In genomic region chr6:71823085-71823484, GRCm38 (mm10) we compare ENCODE assay signal across 8 mouse cellular contexts. TPM values are rescaled to one million over a fixed set of nuclear protein-coding genes. Genes with fewer than 3 reads are reported as not detected.
DNase-seq lines count a peak whose midpoint lies in the region; ATAC-seq and TF ChIP-seq lines count a peak whose summit lies in the region.

No protein-coding gene starts in this region.

- ATAC-seq in intestine, embryonic 14.5 days (replicated peaks; ENCODE audit: low FRiP score, low TSS enrichment, low read depth), result peak; percentile 45
- ATAC-seq in midbrain, embryonic 15.5 days (replicated peaks), result peak; percentile 38

- no peak for TF ChIP-seq POLR2A in cortical plate, adult 2 months (IDR thresholded peaks at IDR 0.05; ENCODE audit: extremely low read depth, insufficient read depth, low read length)

- H3K36me3 ChIP-seq in intestine, embryonic 14.5 days (ENCODE audit: control insufficient read depth, insufficient read depth, low read length), result peaks cover 9% of the 10 kb centered on the region
- no peaks in the 10 kb centered on the region for H3K36me3 ChIP-seq in midbrain, embryonic 15.5 days (replicated peaks)

- H3K4me3 ChIP-seq in cortical plate, adult 2 months (ENCODE audit: insufficient read depth, low read length), result peak overlapping the region; percentile 54
- peak overlapping the region; percentile 64 for H3K4me3 ChIP-seq in intestine, embryonic 14.5 days (ENCODE audit: low read depth, low read length)
- H3K4me3 ChIP-seq in midbrain, embryonic 15.5 days, result peak overlapping the region; percentile 72

- H3K27me3 ChIP-seq in intestine, embryonic 14.5 days (replicated peaks; ENCODE audit: control insufficient read depth, insufficient read depth, low read length), result no peaks in the 10 kb centered on the region
- H3K27me3 ChIP-seq in midbrain, embryonic 15.5 days (replicated peaks), result no peaks in the 10 kb centered on the region

- peaks cover 1% of the 10 kb centered on the region; the same call in 1 of the 2 replicates for H3K4me1 ChIP-seq in cortical plate, adult 2 months (ENCODE audit: control insufficient read depth, insufficient read depth, low read length)
- peaks cover 6% of the 10 kb centered on the region; the same call in 1 of the 2 replicates for H3K4me1 ChIP-seq in intestine, embryonic 14.5 days (replicated peaks; ENCODE audit: control insufficient read depth, insufficient read depth, low read length)
- H3K4me1 ChIP-seq in midbrain, embryonic 15.5 days, result peaks cover 17% of the 10 kb centered on the region

- peak; percentile 23 for DNase-seq in kidney, adult 9 months
- DNase-seq in kidney, postnatal 10 days, result no peak
- DNase-seq in intestine, embryonic 14.5 days (ENCODE audit: low spot score), result peak; percentile 52
- no peak for DNase-seq in embryo, embryonic 11 days
- no peak for DNase-seq in thymus, postnatal 25 days
- DNase-seq in MN1 (ENCODE audit: low spot score), result no peak

- H3K27ac ChIP-seq in cortical plate, adult 2 months (ENCODE audit: insufficient read depth, low read length), result no peak overlapping the region
- no peak overlapping the region; the same call in 1 of the 2 replicates for H3K27ac ChIP-seq in intestine, embryonic 14.5 days (ENCODE audit: low read depth)
- no peak overlapping the region; the same call in 1 of the 2 replicates for H3K27ac ChIP-seq in midbrain, embryonic 15.5 days

- TF ChIP-seq CTCF in cortical plate, adult 2 months (IDR thresholded peaks at IDR 0.05; ENCODE audit: extremely low read depth, insufficient read depth, low read length), result no peak

- peak overlapping the region; percentile 53 for H3K9ac ChIP-seq in intestine, embryonic 14.5 days (ENCODE audit: low read length)
- peak overlapping the region; percentile 65 for H3K9ac ChIP-seq in midbrain, embryonic 15.5 days

- no peaks in the 10 kb centered on the region for H3K9me3 ChIP-seq in intestine, embryonic 14.5 days (ENCODE audit: control insufficient read depth, low read length)
- H3K9me3 ChIP-seq in midbrain, embryonic 15.5 days, result no peaks in the 10 kb centered on the region

- 2% methylated on average over 7 of the region's 7 CpGs for WGBS in intestine, embryonic 14.5 days
- WGBS in midbrain, embryonic 15.5 days, result under 1% methylated on average over 7 of the region's 7 CpGs

- peak overlapping the region; percentile 88 for H3K4me2 ChIP-seq in intestine, embryonic 14.5 days (ENCODE audit: low read length)
- H3K4me2 ChIP-seq in midbrain, embryonic 15.5 days, result peak overlapping the region; percentile 65

RNA-seq across cellular contexts. Expression of gene Mrpl35, which starts 3.7 kb away (rescaled TPM):
- polyA plus RNA-seq in cortical plate, adult 2 months (2012; rRNA removed), result 17.3 and 17.9 TPM in 2 replicates
- 68.4 and 79.1 TPM in 2 replicates for polyA plus RNA-seq in intestine, embryonic 14.5 days (2014; fragmentation: Nextera tagmentation; extraction: Ambion mirVana)
- polyA plus RNA-seq in midbrain, embryonic 15.5 days (2015; fragmentation: Nextera tagmentation; extraction: Ambion mirVana), result 35.6 and 40.2 TPM in 2 replicates

RNA-seq across cellular contexts. Expression of gene Immt, which starts 8.0 kb away (rescaled TPM):
- 82.1 and 85.2 TPM in 2 replicates for polyA plus RNA-seq in cortical plate, adult 2 months (2012; rRNA removed)
- 216 and 224 TPM in 2 replicates for polyA plus RNA-seq in intestine, embryonic 14.5 days (2014; fragmentation: Nextera tagmentation; extraction: Ambion mirVana)
- polyA plus RNA-seq in midbrain, embryonic 15.5 days (2015; fragmentation: Nextera tagmentation; extraction: Ambion mirVana), result 158 and 160 TPM in 2 replicates

Comparison
In these comparisons a context has a peak if more than half of its experiments do, and no peak if none do; other contexts are left out.
1. DNase-seq: peak in kidney, adult 9 months (single experiment) and intestine, embryonic 14.5 days (single experiment); none in kidney, postnatal 10 days (single experiment), embryo, embryonic 11 days (single experiment), thymus, postnatal 25 days (single experiment) and MN1 (single experiment).
2. Peak in every context shown above with its lines, with median percentiles within 50 percentile points of each other: H3K4me3 ChIP-seq.